Mouse (Mus musculus) adrenal gland, postnatal 14 days (tissue): Measurements from ENCODE around the gene Rps17. TPM values are rescaled to one million over a fixed set of nuclear protein-coding genes. Genes with fewer than 3 reads are reported as not detected.
A peak's percentile ranks its signal among the peaks of the same experiment; 100 is the strongest.

Experiments used
- DNase-seq: peaks from one replicate; pipeline ENCODE4 v3.0.0; 2021; ENCODE audit warnings: mixed read lengths
- total RNA-seq: library from RNA; stranded (reverse); gene quantifications from 2 replicates; pipeline ENCODE4 v1.2.3, GENCODE M21; 2021

Rps17 gene
- total RNA-seq, 1 experiment from 2014 or later, result 1,182 TPM

GRCm38 (mm10) chr7:81335705-81336431 lies 9.2 kb downstream of the Rps17 start:
- peak; percentile 72 for DNase-seq

- no peak for DNase-seq
Observed at GRCm38 (mm10) chr7:81331851-81332250, 13.2 kb downstream of the Rps17 start.

GRCm38 (mm10) chr7:81330767-81331166 lies 14.3 kb downstream of the Rps17 start:
- no peak for DNase-seq

GRCm38 (mm10) chr7:81327661-81328060 lies 17.4 kb downstream of the Rps17 start:
- no peak for DNase-seq

GRCm38 (mm10) chr7:81326859-81327258 lies 18.2 kb downstream of the Rps17 start:
- DNase-seq, result no peak

- no peak for DNase-seq
Observed at GRCm38 (mm10) chr7:81326043-81326442, 19.0 kb downstream of the Rps17 start.

GRCm38 (mm10) chr7:81321776-81322175 lies 23.3 kb downstream of the Rps17 start:
- DNase-seq, result no peak

- DNase-seq, result no peak
Observed at GRCm38 (mm10) chr7:81319749-81320148, 25.3 kb downstream of the Rps17 start.

GRCm38 (mm10) chr7:81315583-81315982 lies 29.5 kb downstream of the Rps17 start:
- DNase-seq, result peak; percentile 57

- no peak for DNase-seq
Observed at GRCm38 (mm10) chr7:81311581-81311980, 33.5 kb downstream of the Rps17 start.

- DNase-seq, result peak; percentile 34
Observed at GRCm38 (mm10) chr7:81311130-81311529, 33.9 kb downstream of the Rps17 start.

- no peak for DNase-seq
Observed at GRCm38 (mm10) chr7:81309247-81309646, 35.8 kb downstream of the Rps17 start.

- no peak for DNase-seq
Observed at GRCm38 (mm10) chr7:81307735-81308134, 37.3 kb downstream of the Rps17 start.

GRCm38 (mm10) chr7:81304675-81305074 lies 40.4 kb downstream of the Rps17 start:
- no peak for DNase-seq

- DNase-seq, result no peak
Observed at GRCm38 (mm10) chr7:81304100-81304499, 41.0 kb downstream of the Rps17 start.

- peak; percentile 48 for DNase-seq
Observed at GRCm38 (mm10) chr7:81303682-81304081, 41.4 kb downstream of the Rps17 start.

- DNase-seq, result no peak
Observed at GRCm38 (mm10) chr7:81301323-81301722, 43.7 kb downstream of the Rps17 start.

GRCm38 (mm10) chr7:81298206-81298605 lies 46.8 kb downstream of the Rps17 start:
- no peak for DNase-seq

GRCm38 (mm10) chr7:81295169-81295568 lies 49.9 kb downstream of the Rps17 start:
- DNase-seq, result no peak

Other genes starting within 250 kb of the Rps17 start
- gene Slc28a1, start 230.5 kb downstream of the Rps17 start, total RNA-seq, result 0.19 and 0.30 TPM in 2 replicates
- 33.3 and 38.6 TPM in 2 replicates for gene Pde8a, start 131.7 kb downstream of the Rps17 start, total RNA-seq
- 13.1 and 17.1 TPM in 2 replicates for gene Cpeb1, start 110.2 kb upstream of the Rps17 start, total RNA-seq
- gene Ap3b2, start 148.7 kb upstream of the Rps17 start, total RNA-seq, result 8.8 and 11.7 TPM in 2 replicates
- gene BC048679, start 153.0 kb upstream of the Rps17 start, total RNA-seq, result not detected in 2 replicates
- gene Fsd2, start 221.7 kb upstream of the Rps17 start, total RNA-seq, result 1.3 and 2.0 TPM in 2 replicates
- gene Whamm, start 226.0 kb upstream of the Rps17 start, total RNA-seq, result 16.1 and 18.3 TPM in 2 replicates